Mouse (Mus musculus) embryonic facial prominence, embryonic 15.5 days (tissue): Measurements from ENCODE around the gene Dnpep. TPM values are rescaled to one million over a fixed set of nuclear protein-coding genes. Genes with fewer than 3 reads are reported as not detected.

Experiments used
- ATAC-seq: fragments of 200-750 bp; cut with Nextera tagmentation; 2 replicates; pipeline ENCODE4 v1.8.0; 2017; ENCODE audit warnings: low read depth, moderate TSS enrichment; ENCODE audit not compliant: insufficient number of reproducible peaks, low FRiP score, low TSS enrichment
- H3K27ac ChIP-seq: fragments of 300-500 bp; sonication (generic); replicated peaks from 2 replicates; pipeline ENCODE4 v1.5.1; 2015; ENCODE audit warnings: mild to moderate bottlenecking, inconsistent platforms
- H3K27me3 ChIP-seq: fragments of 300-500 bp; sonication (generic); 2 replicates; pipeline ENCODE4 v1.6.1; 2015; ENCODE audit warnings: inconsistent platforms
- H3K36me3 ChIP-seq: fragments of 300-500 bp; sonication (generic); 2 replicates; pipeline ENCODE4 v1.6.1; 2015; ENCODE audit warnings: mild to moderate bottlenecking, inconsistent platforms
- H3K4me1 ChIP-seq: fragments of 300-500 bp; sonication (generic); 2 replicates; pipeline ENCODE4 v1.6.1; 2015; ENCODE audit warnings: inconsistent platforms
- H3K4me2 ChIP-seq: fragments of 300-500 bp; sonication (generic); replicated peaks from 2 replicates; pipeline ENCODE4 v1.6.1; 2015; ENCODE audit warnings: mild to moderate bottlenecking, inconsistent platforms
- H3K4me3 ChIP-seq: fragments of 300-500 bp; sonication (generic); replicated peaks from 2 replicates; pipeline ENCODE4 v1.5.1; 2015; ENCODE audit warnings: mild to moderate bottlenecking, inconsistent platforms
- H3K9ac ChIP-seq: fragments of 300-500 bp; sonication (generic); 2 replicates; pipeline ENCODE4 v1.6.1; 2015; ENCODE audit warnings: inconsistent platforms
- H3K9me3 ChIP-seq: fragments of 300-500 bp; sonication (generic); replicated peaks from 2 replicates; pipeline ENCODE4 v1.6.1; 2016; ENCODE audit warnings: inconsistent platforms
- WGBS: fragments of 180-500 bp; shearing (Covaris S2); methylation state at CpG from one replicate; pipeline ENCODE4 v1.1.7; 2015; 5-methylcytosine and 5-hydroxymethylcytosine counted together
- polyA plus RNA-seq: library from polyadenylated mRNA; unstranded; fragments of >200 nt; fragmentation: Nextera tagmentation; extraction: Ambion mirVana; gene quantifications from 2 replicates; pipeline ENCODE4 v1.2.1, GENCODE M21; 2015

The Dnpep gene
- polyA plus RNA-seq, 1 experiment from 2014 or later = 113 TPM

DNA sequence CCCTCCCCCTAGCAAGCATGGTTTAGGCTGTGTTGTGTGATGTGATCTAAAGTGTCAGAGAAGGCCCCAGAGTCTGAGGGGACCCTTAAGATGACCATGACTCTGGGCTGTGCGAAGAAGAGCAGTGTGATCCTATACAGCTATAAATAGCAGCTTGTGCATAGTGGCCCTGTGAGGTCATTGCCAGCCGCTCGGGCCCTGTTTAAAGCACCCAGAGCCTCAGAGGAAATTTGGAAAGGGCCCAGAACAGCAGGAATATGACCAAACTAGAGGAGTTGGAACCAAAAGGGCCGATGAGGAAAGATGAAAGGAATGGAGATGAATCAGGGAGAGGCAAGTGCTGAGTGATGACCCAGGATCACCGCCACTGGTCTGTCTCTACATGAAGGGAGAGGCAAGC, 29.5 kb upstream of the Dnpep start:
- H3K27ac ChIP-seq = no peak overlapping the region
- WGBS = 70% methylated on average over 5 of the region's 5 CpGs

DNA sequence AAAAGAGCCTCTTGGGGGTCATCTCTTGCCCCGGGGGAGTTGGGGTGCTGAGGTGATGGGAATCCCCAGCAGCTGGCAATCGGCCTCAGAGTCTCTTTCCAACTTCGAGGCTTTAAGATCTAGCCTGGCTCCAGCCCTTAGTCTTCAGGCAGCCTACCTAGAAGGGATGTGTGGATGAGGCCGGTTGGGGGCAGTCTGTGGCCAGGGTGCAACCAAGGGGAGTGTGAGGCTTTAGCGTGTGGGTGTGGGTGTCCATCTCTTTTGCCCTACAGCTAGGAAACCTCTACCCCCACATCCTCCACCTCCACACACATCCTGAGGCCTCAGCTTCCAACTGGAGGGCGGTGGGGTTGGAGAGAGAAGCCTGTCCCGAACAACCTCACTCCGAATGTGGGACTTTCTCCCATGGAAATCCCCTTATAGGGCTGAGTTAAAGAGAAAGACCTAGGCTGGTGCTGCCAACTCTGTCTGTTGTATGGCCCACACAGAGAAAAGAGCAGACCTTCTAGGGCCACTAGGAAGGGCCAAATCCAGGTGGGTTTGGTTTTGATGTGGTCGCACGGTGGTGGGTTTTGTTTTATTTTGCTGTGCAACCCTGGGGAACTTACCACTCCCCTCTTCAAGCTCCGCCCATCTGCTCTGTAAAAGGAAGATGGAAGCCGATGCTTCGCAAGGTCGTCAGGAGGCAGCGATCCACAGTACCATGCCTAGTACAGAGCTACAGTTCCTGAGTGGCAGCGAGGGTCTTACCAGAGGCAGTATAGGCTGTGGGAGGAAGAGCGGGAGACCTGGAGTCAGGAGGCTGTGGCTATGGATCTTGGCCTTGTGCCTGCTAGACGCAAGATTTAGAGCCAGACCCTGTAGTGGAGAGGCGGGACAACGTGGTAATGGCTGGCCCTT, 27.5 kb upstream of the Dnpep start:
- no peaks in the 10 kb centered on the region for H3K36me3 ChIP-seq
- no peaks in the 10 kb centered on the region for H3K9me3 ChIP-seq
- H3K4me3 ChIP-seq = no peak overlapping the region
- H3K9ac ChIP-seq = no peak overlapping the region
- peak overlapping the region; percentile 51; the same call in 1 of the 2 replicates for H3K27ac ChIP-seq
- peaks cover 5% of the 10 kb centered on the region; the same call in 1 of the 2 replicates for H3K27me3 ChIP-seq
- ATAC-seq = 0 out of 2 replicates have a peak, but pooled peaks have one; percentile 26
- H3K4me1 ChIP-seq = peaks cover 45% of the 10 kb centered on the region
- WGBS = 32% methylated on average over 20 of the region's 20 CpGs
- H3K4me2 ChIP-seq = 0 out of 2 replicates have a peak overlapping the region, but pooled peaks have one; percentile 2

More for the DNA sequence above, 29.5 kb upstream of the Dnpep start:
- ATAC-seq = no peak
- H3K9ac ChIP-seq = no peak overlapping the region
- no peaks in the 10 kb centered on the region for H3K36me3 ChIP-seq
- peaks cover 3% of the 10 kb centered on the region; the same call in 1 of the 2 replicates for H3K27me3 ChIP-seq
- no peak overlapping the region for H3K4me2 ChIP-seq
- H3K9me3 ChIP-seq = no peaks in the 10 kb centered on the region
- peaks cover 32% of the 10 kb centered on the region for H3K4me1 ChIP-seq
- no peak overlapping the region for H3K4me3 ChIP-seq

DNA sequence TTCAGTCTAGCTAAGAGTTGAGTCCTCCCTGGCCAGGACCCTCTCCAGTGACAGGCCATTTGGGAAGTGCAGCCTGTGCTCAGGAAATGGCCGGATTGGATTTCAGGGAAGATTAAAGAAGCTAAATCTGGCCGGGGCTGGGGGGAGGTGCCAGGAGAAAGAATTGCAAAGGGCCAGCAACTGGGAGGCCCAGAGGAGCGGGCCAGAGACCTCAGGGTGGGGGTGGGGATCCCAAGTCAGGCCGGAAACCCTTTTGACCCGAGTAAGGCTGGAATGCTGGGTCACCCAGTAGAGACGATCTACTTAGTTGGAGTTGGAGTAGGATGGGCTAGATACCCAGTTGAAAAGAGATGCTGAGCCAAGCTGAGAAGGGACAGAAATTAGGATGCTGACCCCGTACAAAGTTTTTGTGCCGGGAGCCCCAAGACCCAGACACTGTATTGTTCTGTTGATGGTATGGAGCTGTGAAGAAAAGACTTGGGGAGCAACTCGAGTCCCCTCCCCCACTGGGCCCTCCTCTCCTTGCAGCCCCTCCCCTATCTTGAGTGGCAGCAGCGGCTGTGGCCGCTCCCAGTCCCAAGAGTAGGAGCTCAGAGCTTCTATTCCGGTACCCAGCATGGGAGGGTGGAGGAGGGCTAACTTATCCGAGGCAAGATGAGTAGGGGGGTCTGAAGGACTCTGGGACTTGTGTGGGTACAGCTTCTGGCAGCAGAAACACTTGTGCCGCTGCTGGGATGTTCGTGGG, 26.7 kb upstream of the Dnpep start:
- Histone ChIP-seq H3K4me2 (no peak overlapping the region), H3K9ac (no peak overlapping the region)

DNA sequence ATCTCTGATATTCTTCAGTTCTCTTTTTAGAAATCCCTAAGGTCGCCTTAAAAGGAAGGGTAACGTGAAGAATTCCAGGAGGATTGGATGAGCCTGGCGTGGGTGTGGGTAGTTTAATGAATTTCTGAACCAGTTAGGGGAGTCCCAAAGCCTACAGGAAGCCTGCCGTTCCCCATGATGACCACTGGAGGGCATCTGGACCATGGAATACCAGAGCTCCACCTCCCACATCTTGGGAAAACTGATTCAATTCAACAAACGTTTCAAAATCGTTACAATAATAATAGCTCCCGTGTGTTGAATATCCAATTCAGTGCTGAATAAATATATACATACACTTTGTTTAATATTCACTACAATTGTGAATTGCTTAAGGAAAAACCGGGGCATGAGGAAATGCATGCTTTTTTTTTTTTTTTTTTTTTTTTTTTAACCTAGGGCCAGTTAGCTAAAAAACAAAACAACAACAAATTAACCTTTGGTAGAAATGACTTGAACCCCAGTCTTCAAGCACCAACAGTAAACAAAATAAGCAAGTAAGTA, 25.2 kb upstream of the Dnpep start:
- Histone ChIP-seq H3K9me3 (no peaks in the 10 kb centered on the region), H3K4me2 (no peak overlapping the region), H3K4me1 (peaks cover 61% of the 10 kb centered on the region), H3K27me3 (peaks cover 5% of the 10 kb centered on the region; the same call in 1 of the 2 replicates), H3K27ac (no peak overlapping the region), H3K36me3 (no peaks in the 10 kb centered on the region), H3K4me3 (no peak overlapping the region), H3K9ac (no peak overlapping the region)
- under 1% methylated on average over 8 of the region's 8 CpGs for WGBS
- no peak for ATAC-seq

More for the DNA sequence above, 26.7 kb upstream of the Dnpep start:
- H3K27ac ChIP-seq = peak overlapping the region; percentile 51; the same call in 1 of the 2 replicates
- H3K36me3 ChIP-seq = no peaks in the 10 kb centered on the region
- no peaks in the 10 kb centered on the region for H3K9me3 ChIP-seq
- peaks cover 51% of the 10 kb centered on the region for H3K4me1 ChIP-seq
- peak; percentile 64 for ATAC-seq
- H3K4me3 ChIP-seq = no peak overlapping the region
- 11% methylated on average over 15 of the region's 15 CpGs for WGBS
- H3K27me3 ChIP-seq = peaks cover 5% of the 10 kb centered on the region; the same call in 1 of the 2 replicates

DNA sequence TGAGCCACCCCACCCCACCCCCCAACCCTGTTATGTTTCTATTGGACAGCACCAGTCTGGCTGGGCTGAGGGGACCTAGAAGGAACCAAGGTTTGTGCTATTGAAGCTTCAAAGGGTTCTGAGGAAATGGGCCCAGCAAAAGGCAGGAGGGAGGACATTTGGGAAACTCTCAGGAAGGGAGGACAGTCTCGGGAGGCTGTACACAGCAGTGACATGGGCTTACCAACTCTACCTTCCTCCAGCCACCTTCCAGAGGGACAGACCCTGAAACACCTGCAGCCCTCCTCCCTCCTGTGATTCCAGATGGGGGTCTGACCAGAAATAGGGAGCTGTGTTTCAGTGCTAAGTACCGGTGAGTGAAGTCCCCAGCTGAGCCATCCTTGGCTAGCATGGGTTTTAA, 22.7 kb upstream of the Dnpep start:
- 0 out of 2 replicates have a peak overlapping the region, but pooled peaks have one; percentile 11 for H3K27ac ChIP-seq
- peaks cover 3% of the 10 kb centered on the region; the same call in 1 of the 2 replicates for H3K27me3 ChIP-seq
- peaks cover 60% of the 10 kb centered on the region for H3K4me1 ChIP-seq
- H3K9ac ChIP-seq = no peak overlapping the region
- no peak overlapping the region for H3K4me3 ChIP-seq
- no peak overlapping the region for H3K4me2 ChIP-seq
- no peaks in the 10 kb centered on the region for H3K36me3 ChIP-seq
- no peak for ATAC-seq
- H3K9me3 ChIP-seq = no peaks in the 10 kb centered on the region
- WGBS = 84% methylated on average over 2 of the region's 2 CpGs

DNA sequence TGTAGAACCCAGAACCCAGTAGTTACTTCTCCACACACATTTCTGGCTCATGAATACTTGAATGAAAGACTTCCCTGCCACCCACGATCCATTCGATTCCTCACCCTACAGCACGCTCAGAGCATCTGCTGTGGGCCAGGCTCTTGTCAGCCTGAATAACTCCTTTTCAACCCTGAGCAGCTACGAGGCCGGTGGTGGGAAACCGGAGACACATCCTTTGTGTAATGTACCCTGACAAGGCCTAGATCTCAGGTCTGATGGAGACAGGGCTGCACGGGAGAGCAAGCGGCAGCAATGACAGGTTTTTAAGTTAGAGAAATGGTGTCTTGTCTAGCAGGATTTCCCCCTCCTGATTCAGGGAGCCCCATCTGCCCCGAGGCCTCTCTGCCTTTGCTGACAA, 21.5 kb upstream of the Dnpep start:
- peaks cover 48% of the 10 kb centered on the region for H3K4me1 ChIP-seq
- no peak overlapping the region for H3K9ac ChIP-seq
- ATAC-seq = no peak
- H3K27ac ChIP-seq = peak overlapping the region; percentile 74
- H3K27me3 ChIP-seq = peaks cover 3% of the 10 kb centered on the region; the same call in 1 of the 2 replicates
- H3K4me3 ChIP-seq = no peak overlapping the region
- 15% methylated on average over 9 of the region's 9 CpGs for WGBS
- H3K4me2 ChIP-seq = peak overlapping the region; percentile 28; the same call in 1 of the 2 replicates
- no peaks in the 10 kb centered on the region for H3K36me3 ChIP-seq
- H3K9me3 ChIP-seq = no peaks in the 10 kb centered on the region

DNA sequence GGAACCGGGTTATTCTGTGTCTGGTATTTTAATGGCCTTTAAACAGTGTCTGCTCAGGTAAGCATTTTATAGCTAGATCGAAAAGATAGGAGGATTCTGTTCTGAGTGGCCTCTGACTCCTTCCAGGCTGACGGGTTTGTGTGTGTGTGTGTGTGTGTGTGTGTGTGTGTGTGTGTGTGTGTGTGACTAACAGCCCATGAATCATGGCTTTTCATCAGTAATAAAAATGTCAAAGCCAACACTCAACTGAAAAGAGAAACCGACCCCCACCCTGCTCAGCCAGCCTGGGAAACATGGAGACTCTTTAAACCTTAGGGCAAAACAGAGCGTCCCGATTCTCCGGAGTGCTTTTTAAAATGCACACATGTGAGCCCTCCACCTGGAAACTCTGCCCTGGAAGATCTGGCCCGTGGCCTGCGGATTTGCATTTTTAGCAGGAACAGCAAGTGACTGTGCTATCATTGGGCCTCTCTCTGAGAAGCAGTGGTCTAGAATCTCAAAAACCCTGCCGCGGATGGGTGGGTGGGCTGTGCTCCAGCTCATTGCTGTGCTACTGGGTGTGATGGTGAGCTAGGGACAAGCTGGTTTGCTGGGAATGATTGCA, 20.4 kb upstream of the Dnpep start:
- Histone ChIP-seq H3K27me3 (peaks cover 3% of the 10 kb centered on the region; the same call in 1 of the 2 replicates), H3K36me3 (no peaks in the 10 kb centered on the region), H3K4me3 (no peak overlapping the region), H3K9me3 (no peaks in the 10 kb centered on the region), H3K9ac (no peak overlapping the region), H3K4me2 (0 out of 2 replicates have a peak overlapping the region, but pooled peaks have one; percentile 4), H3K27ac (peak overlapping the region; percentile 67), H3K4me1 (peaks cover 40% of the 10 kb centered on the region)
- WGBS = 18% methylated on average over 11 of the region's 11 CpGs
- ATAC-seq = no peak

DNA sequence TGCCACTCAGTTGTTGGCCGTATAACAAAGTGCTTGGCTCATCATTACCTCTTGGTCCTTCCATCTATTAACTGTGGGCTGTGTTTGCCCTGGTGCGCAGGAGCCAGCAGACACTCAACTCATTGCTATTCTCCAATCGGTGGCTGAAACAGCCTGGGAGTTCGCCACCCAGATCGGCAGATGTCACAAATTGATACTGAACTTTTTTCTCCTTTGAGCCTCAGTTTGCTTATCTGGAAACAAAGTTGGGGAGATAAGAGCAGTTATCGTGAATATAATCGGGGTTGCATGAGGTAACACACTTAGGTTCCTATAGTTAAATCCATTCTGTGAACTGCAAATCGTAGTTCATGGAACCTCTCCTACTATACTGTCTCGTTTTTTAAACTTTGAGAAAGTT, 19.3 kb upstream of the Dnpep start:
- no peak overlapping the region for H3K9ac ChIP-seq
- H3K4me1 ChIP-seq = peaks cover 35% of the 10 kb centered on the region
- no peak overlapping the region for H3K4me2 ChIP-seq
- no peak overlapping the region for H3K4me3 ChIP-seq
- no peaks in the 10 kb centered on the region for H3K9me3 ChIP-seq
- H3K27ac ChIP-seq = no peak overlapping the region
- ATAC-seq = no peak
- no peaks in the 10 kb centered on the region for H3K36me3 ChIP-seq
- 76% methylated on average over 9 of the region's 9 CpGs for WGBS
- H3K27me3 ChIP-seq = peaks cover under 1% of the 10 kb centered on the region; the same call in 1 of the 2 replicates

DNA sequence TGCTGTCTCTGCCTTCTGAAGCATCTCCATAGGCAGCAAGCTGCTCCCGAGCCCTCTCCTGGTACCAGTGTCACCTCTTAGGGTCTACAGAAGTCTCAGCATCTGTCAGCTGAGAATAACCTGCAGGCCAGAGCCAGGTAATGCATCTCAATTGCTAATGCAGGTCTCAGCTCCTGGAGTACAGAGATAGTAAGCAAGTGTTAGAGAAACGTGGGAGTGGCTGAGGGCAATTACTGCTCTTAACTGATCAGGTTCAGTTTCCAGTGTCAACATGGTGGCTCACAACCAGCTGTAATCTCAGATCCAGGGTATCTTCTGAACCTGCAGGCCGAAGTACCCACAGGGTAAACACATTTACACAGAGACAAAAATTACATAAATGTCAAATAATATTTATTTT, 18.7 kb upstream of the Dnpep start:
- Histone ChIP-seq H3K4me1 (peaks cover 33% of the 10 kb centered on the region), H3K9ac (no peak overlapping the region), H3K27ac (no peak overlapping the region), H3K4me3 (no peak overlapping the region), H3K9me3 (no peaks in the 10 kb centered on the region), H3K36me3 (no peaks in the 10 kb centered on the region), H3K4me2 (no peak overlapping the region), H3K27me3 (no peaks in the 10 kb centered on the region)
- 63% methylated on average over 3 of the region's 3 CpGs for WGBS
- ATAC-seq = no peak

DNA sequence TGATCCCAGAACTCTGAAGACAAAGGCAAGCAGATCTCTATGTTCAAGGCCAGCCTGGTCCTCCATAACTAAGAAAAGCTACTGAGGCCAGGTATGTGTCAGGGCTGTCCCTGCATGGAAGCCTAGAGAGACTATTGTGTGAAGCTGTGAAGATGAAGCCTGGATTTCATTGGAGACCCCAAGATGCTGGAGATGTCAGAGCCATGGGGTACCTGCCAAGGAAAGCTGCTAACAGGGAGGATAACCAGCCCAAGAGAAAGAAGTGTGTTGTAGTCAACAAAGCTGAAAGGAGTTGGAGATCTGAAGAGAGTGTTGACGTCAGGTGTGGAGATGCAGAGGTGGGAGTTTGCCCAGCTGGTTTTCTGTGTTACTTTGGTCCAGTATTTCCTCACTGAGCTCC, 13.5 kb upstream of the Dnpep start:
- no peak overlapping the region for H3K4me2 ChIP-seq
- no peaks in the 10 kb centered on the region for H3K27me3 ChIP-seq
- ATAC-seq = no peak
- no peak overlapping the region for H3K27ac ChIP-seq
- 50% methylated on average over 1 of the region's 1 CpGs for WGBS
- no peak overlapping the region for H3K9ac ChIP-seq
- H3K36me3 ChIP-seq = no peaks in the 10 kb centered on the region
- H3K4me3 ChIP-seq = no peak overlapping the region
- H3K4me1 ChIP-seq = no peaks in the 10 kb centered on the region; the same call in 1 of the 2 replicates
- peaks cover 4% of the 10 kb centered on the region for H3K9me3 ChIP-seq
